Comparison of ENCODE assay signal across 10 mouse cellular contexts in the genomic region with DNA sequence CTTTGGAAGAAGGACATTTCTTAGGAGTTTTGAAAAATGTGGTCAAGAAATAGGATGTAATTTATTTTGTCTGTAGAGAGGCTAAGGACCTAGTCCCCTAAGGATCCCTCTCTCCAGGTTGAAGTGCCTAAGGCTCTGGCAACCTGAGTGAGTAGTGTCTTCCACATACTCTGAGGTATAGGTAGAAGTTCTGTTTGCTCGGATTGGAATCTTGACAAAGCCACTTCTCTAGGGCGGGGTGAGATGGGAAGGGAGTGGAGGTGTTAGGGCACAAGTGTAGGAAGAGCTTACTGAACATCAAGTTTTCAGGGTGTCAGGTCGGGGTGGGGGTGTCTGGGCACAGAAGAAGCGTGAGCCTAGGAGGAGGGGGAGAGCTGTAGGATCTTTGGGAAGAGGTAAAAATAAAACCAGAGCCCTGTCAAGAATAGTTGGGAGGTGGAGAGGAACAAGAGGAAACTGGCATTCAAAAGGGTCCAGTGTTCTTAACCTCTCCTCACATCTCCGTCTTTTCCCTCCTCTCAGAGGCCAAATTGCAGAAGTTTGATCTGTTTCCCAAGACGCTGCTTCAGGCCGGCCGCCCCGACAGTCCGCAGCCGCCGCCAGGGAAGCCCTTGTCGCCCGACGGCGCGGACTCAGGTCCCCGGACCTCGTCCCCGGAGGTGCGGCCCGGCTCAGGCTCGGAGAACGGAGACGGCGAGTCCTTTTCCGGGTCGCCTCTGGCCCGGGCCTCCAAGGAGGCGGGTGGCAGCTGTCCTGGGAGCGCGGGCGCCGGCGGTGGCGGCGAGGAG. TPM values are rescaled to one million over a fixed set of nuclear protein-coding genes. Genes with fewer than 3 reads are reported as not detected.
DNase-seq lines count a peak whose midpoint lies in the region; ATAC-seq lines count a peak whose summit lies in the region.
"Had no signal": no experiment of that assay in that cellular context is flagged by ENCODE, and none has a peak within 500 bp of the region (broad histone marks: within the 10 kb centered on the region; RNA-seq: fewer than 3 reads in every experiment).

No protein-coding gene starts in this region.

- intact Hi-C loops in left cerebral cortex, postnatal 36 days (cut with DNase I) = loop anchor here (2.0 kb wide), 1 partner anchor 324 kb away; no protein-coding TSS in a partner anchor

- peaks cover 97% of the 10 kb centered on the region for H3K27me3 ChIP-seq in heart, embryonic 15.5 days
- peaks cover 63% of the 10 kb centered on the region for H3K27me3 ChIP-seq in forebrain, embryonic 14.5 days (replicated peaks; ENCODE audit: control insufficient read depth, insufficient read depth, low read length)
- peaks cover 100% of the 10 kb centered on the region for H3K27me3 ChIP-seq in midbrain, embryonic 10.5 days (ENCODE audit: low read depth, poor library complexity, severe bottlenecking)

- H3K9ac ChIP-seq in heart, embryonic 15.5 days = no peak overlapping the region
- H3K9ac ChIP-seq in forebrain, embryonic 14.5 days (ENCODE audit: low read length) = peak overlapping the region; percentile 90

- H3K36me3 ChIP-seq in heart, embryonic 15.5 days = no peaks in the 10 kb centered on the region
- H3K36me3 ChIP-seq in forebrain, embryonic 14.5 days (ENCODE audit: control insufficient read depth, insufficient read depth, low read length) = peaks cover 8% of the 10 kb centered on the region; the same call in 1 of the 2 replicates
- peaks cover 18% of the 10 kb centered on the region for H3K36me3 ChIP-seq in midbrain, embryonic 10.5 days

- peak overlapping the region; percentile 48 for H3K4me3 ChIP-seq in heart, embryonic 15.5 days
- H3K4me3 ChIP-seq in forebrain, embryonic 14.5 days (ENCODE audit: low read depth, low read length) = peak overlapping the region; percentile 60
- peak overlapping the region; percentile 63 for H3K4me3 ChIP-seq in midbrain, embryonic 10.5 days

- no peak for DNase-seq in heart, postnatal 4 days
- peak; percentile 34 for DNase-seq in R1 (ENCODE audit: low read depth, low spot score)
- DNase-seq in forebrain, embryonic 14.5 days (ENCODE audit: low spot score) = peak; percentile 20
- DNase-seq in midbrain, embryonic 10.5 days (ENCODE audit: low spot score) = peak; percentile 44
- DNase-seq in left cerebral cortex, postnatal 36 days (ENCODE audit: low spot score in 2 of 2) = no peak
- DNase-seq in thymus, postnatal 10 days (ENCODE audit: low spot score in 2 of 2) = no peak
- no peak for DNase-seq in cerebellum, postnatal 25 days
- DNase-seq: thymus, adult 18-20 months had no signal

- H3K4me1 ChIP-seq in heart, embryonic 15.5 days (replicated peaks) = peaks cover 52% of the 10 kb centered on the region
- no peaks in the 10 kb centered on the region for H3K4me1 ChIP-seq in forebrain, embryonic 14.5 days (ENCODE audit: control insufficient read depth, insufficient read depth, low read length)
- H3K4me1 ChIP-seq in midbrain, embryonic 10.5 days = peaks cover 63% of the 10 kb centered on the region

- 4% methylated on average over 37 of the region's 37 CpGs for WGBS in heart, embryonic 15.5 days
- WGBS in forebrain, embryonic 14.5 days = under 1% methylated on average over 37 of the region's 37 CpGs
- under 1% methylated on average over 37 of the region's 37 CpGs for WGBS in midbrain, embryonic 10.5 days

- no peaks in the 10 kb centered on the region for H3K9me3 ChIP-seq in heart, embryonic 15.5 days (replicated peaks)
- no peaks in the 10 kb centered on the region for H3K9me3 ChIP-seq in forebrain, embryonic 14.5 days (replicated peaks; ENCODE audit: control insufficient read depth, low read length)
- no peaks in the 10 kb centered on the region for H3K9me3 ChIP-seq in midbrain, embryonic 10.5 days (replicated peaks)

- no peak for ATAC-seq in heart, embryonic 15.5 days (replicated peaks; ENCODE audit: insufficient number of reproducible peaks, insufficient read depth, low FRiP score, low read depth)
- ATAC-seq in forebrain, embryonic 14.5 days = no peak

- peak overlapping the region; percentile 81 for H3K4me2 ChIP-seq in heart, embryonic 15.5 days
- peak overlapping the region; percentile 81 for H3K4me2 ChIP-seq in forebrain, embryonic 14.5 days (ENCODE audit: low read length)

- H3K27ac ChIP-seq in heart, embryonic 15.5 days = no peak overlapping the region
- peak overlapping the region; percentile 83 for H3K27ac ChIP-seq in forebrain, embryonic 14.5 days (ENCODE audit: low read depth, low read length)
- H3K27ac ChIP-seq in midbrain, embryonic 10.5 days (replicated peaks) = peak overlapping the region; percentile 84

RNA-seq across cellular contexts. Expression of a gene that starts 3.4 kb away (rescaled TPM):
- 0.09 TPM in 1 of 2 replicates, not detected in the other for polyA plus RNA-seq in heart, embryonic 15.5 days (2015; fragmentation: Nextera tagmentation; extraction: Ambion mirVana)
- under 1 TPM; 0.41 to 0.55 TPM for total RNA-seq in heart, postnatal 4 days (2021)
- polyA plus RNA-seq in forebrain, embryonic 14.5 days (2014; fragmentation: Nextera tagmentation; extraction: Ambion mirVana) = 4.1 and 5.9 TPM in 2 replicates
- polyA plus RNA-seq in midbrain, embryonic 10.5 days (2016; fragmentation: Nextera tagmentation; extraction: Ambion mirVana) = 2.3 and 2.4 TPM in 2 replicates
- total RNA-seq in left cerebral cortex, postnatal 36 days (2021) = 1 to 10 TPM; 2.4 to 2.7 TPM
- total RNA-seq: liver, adult 2 months had no signal

Comparison
In these comparisons a context has a peak if more than half of its experiments do, and no peak if none do; other contexts are left out.
1. DNase-seq: peak in R1 (single experiment), forebrain, embryonic 14.5 days (single experiment) and midbrain, embryonic 10.5 days (single experiment); none in heart, postnatal 4 days (single experiment), left cerebral cortex, postnatal 36 days (0 of 2), thymus, postnatal 10 days (0 of 2) and cerebellum, postnatal 25 days (0 of 2).
2. Peak in every context shown above with its lines, with median percentiles within 50 percentile points of each other: H3K4me3 ChIP-seq.